Mouse (Mus musculus) intestine, embryonic 15.5 days (tissue): ENCODE results near the gene Fat3. TPM values are rescaled to one million over a fixed set of nuclear protein-coding genes. Genes with fewer than 3 reads are reported as not detected.

Experiments used
- ATAC-seq: fragments of 200-750 bp; cut with Nextera tagmentation; 2 replicates; pipeline ENCODE4 v1.8.0; 2017; ENCODE audit warnings: moderate TSS enrichment, moderate library complexity
- H3K27ac ChIP-seq: fragments of 300-500 bp; sonication (generic); 2 replicates; pipeline ENCODE4 v1.5.1; 2015; ENCODE audit warnings: mild to moderate bottlenecking, inconsistent platforms
- H3K27me3 ChIP-seq: fragments of 300-500 bp; sonication (generic); replicated peaks from 2 replicates; pipeline ENCODE4 v1.6.1; 2015; ENCODE audit warnings: inconsistent platforms
- H3K36me3 ChIP-seq: fragments of 300-500 bp; sonication (generic); 2 replicates; pipeline ENCODE4 v1.6.1; 2015; ENCODE audit warnings: inconsistent platforms
- H3K4me1 ChIP-seq: fragments of 300-500 bp; sonication (generic); replicated peaks from 2 replicates; pipeline ENCODE4 v1.6.1; 2015; ENCODE audit warnings: inconsistent platforms
- H3K4me2 ChIP-seq: fragments of 300-500 bp; sonication (generic); replicated peaks from 2 replicates; pipeline ENCODE4 v1.6.1; 2015; ENCODE audit warnings: mild to moderate bottlenecking, inconsistent platforms
- H3K4me3 ChIP-seq: fragments of 300-500 bp; sonication (generic); replicated peaks from 2 replicates; pipeline ENCODE4 v1.5.1; 2015; ENCODE audit warnings: inconsistent platforms
- H3K9ac ChIP-seq: fragments of 300-500 bp; sonication (generic); 2 replicates; pipeline ENCODE4 v1.6.1; 2015; ENCODE audit warnings: inconsistent platforms
- H3K9me3 ChIP-seq: fragments of 300-500 bp; sonication (generic); 2 replicates; pipeline ENCODE4 v1.6.1; 2016; ENCODE audit warnings: inconsistent platforms
- WGBS: fragments of 180-500 bp; shearing (Covaris S2); methylation state at CpG from one replicate; pipeline ENCODE4 v1.1.7; 2015; 5-methylcytosine and 5-hydroxymethylcytosine counted together
- polyA plus RNA-seq: library from polyadenylated mRNA; unstranded; fragments of >200 nt; fragmentation: Nextera tagmentation; extraction: Ambion mirVana; gene quantifications from 2 replicates; pipeline ENCODE4 v1.2.1, GENCODE M21; 2015

The Fat3 gene
- polyA plus RNA-seq, 1 experiment from 2014 or later = 0.46 TPM

DNA sequence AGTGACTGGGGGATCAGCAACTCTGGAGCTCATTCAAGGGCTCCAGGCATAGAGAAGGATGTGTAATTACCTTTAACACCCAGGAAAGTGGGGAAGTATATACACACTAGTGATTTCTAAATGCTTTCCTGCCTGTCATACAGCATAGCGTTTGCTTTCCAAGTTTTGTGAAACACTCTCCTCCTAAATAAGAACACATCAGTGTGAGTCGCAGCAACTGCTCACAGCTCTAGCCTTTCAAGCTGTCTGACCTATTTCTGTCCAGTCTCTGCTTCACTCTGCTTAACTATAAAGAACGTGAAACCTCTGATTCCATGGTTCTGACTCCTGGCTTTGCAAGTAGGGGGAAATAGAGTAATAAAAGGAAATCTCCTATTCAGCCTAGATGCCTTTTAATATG, 98.3 kb downstream of the Fat3 start:
- no peak overlapping the region for H3K9ac ChIP-seq
- WGBS = 83% methylated on average over 3 of the region's 3 CpGs

DNA sequence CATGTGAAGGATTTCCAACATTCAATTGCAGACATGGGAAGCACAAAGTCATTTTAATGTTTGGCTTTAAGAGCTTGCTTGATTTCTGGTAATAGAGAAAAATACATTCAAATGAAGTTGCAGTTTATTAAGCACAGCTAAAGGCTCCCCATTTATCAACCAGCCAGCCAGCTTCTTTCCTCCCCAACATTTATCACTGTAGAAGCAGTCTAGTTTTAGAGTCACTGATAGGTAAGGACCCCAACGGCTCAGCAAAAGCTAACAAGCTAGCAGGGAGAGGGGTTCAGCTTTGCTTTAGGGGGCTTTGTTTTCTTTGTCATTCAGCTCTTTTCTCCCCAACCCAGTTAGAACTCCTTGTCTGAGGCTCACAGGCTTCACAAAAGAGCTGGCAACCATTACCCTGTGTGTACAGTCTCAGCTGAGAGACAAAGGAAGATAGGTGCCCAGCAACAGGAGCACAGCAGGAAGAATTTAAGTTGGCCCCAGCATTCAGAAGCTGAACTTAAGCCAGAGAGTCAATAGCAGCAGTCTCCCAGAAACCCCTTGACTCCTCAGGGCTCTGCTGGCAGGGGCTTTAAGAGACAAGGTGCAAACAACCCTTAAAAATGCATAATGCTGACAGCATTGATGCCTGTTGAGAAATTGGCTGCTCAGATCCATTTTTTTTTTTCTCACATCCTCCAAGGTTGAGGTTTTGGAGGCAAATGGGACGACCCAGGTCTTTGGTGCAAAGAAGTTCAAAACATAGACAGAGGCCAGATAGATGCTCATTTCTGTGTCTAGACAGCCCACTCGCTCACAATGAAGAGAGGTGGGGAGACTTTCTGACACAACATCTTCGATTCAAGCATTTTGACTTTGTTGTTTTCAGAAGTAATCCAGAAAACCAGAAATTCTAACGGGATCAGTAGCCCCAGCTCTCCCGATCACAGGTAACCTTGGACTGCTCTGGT, 102.1 kb downstream of the Fat3 start:
- no peak overlapping the region for H3K4me2 ChIP-seq
- H3K27ac ChIP-seq = no peak overlapping the region
- H3K9me3 ChIP-seq = no peaks in the 10 kb centered on the region
- H3K4me3 ChIP-seq = no peak overlapping the region
- no peak overlapping the region for H3K9ac ChIP-seq
- H3K4me1 ChIP-seq = no peaks in the 10 kb centered on the region
- 58% methylated on average over 6 of the region's 6 CpGs for WGBS
- ATAC-seq = no peak
- no peaks in the 10 kb centered on the region for H3K36me3 ChIP-seq
- no peaks in the 10 kb centered on the region for H3K27me3 ChIP-seq

More for the DNA sequence above, 98.3 kb downstream of the Fat3 start:
- no peak overlapping the region for H3K27ac ChIP-seq
- no peaks in the 10 kb centered on the region for H3K4me1 ChIP-seq
- no peaks in the 10 kb centered on the region for H3K9me3 ChIP-seq
- no peaks in the 10 kb centered on the region for H3K36me3 ChIP-seq
- no peak overlapping the region for H3K4me3 ChIP-seq
- ATAC-seq = no peak
- H3K4me2 ChIP-seq = no peak overlapping the region
- no peaks in the 10 kb centered on the region for H3K27me3 ChIP-seq

DNA sequence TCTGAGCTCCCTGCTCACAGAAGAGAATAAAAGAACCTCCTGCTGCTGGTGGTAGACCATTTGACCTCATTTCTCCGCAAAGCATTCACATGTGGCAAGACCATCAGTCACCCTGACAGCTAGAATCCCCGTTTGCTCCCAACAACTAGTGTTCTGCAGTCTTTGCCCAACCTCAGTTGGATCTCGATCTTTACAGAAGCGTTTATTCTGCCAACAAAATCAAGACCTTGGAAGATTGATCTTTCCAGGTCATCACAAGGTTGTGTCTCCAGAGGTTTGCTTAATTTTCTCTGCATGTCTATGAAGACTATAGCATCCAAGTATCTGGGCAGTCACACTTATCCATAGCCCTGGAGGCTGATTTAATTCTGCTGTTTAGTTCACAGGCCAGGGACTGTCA, 111.9 kb downstream of the Fat3 start:
- no peaks in the 10 kb centered on the region for H3K27me3 ChIP-seq
- no peak overlapping the region for H3K4me3 ChIP-seq
- no peak overlapping the region for H3K9ac ChIP-seq
- no peaks in the 10 kb centered on the region for H3K36me3 ChIP-seq
- no peak for ATAC-seq
- no peaks in the 10 kb centered on the region for H3K9me3 ChIP-seq
- H3K27ac ChIP-seq = no peak overlapping the region
- WGBS = 29% methylated on average over 4 of the region's 4 CpGs
- H3K4me1 ChIP-seq = no peaks in the 10 kb centered on the region
- H3K4me2 ChIP-seq = no peak overlapping the region

DNA sequence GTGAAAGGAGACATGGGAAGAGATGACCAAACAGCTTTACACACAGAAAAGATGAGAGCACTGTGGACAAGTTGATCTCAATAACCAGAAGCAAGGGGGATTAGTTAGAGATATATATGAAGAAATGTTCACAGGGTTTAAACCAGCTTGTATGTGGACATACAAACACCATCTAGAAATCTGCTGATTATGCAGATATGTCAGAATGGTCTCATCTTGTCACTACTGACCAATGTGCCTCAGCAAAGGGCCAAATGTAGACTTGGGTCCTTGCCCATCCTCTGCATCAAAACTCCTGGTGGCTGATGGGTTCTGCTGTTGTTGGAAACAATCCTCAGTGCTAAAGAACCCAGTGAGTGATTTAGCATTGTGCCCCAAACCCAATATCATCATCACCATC, 113.6 kb downstream of the Fat3 start:
- Histone ChIP-seq H3K9ac (no peak overlapping the region), H3K4me2 (no peak overlapping the region), H3K27ac (no peak overlapping the region), H3K4me1 (no peaks in the 10 kb centered on the region), H3K9me3 (no peaks in the 10 kb centered on the region), H3K4me3 (no peak overlapping the region), H3K27me3 (no peaks in the 10 kb centered on the region), H3K36me3 (no peaks in the 10 kb centered on the region)
- ATAC-seq = no peak

DNA sequence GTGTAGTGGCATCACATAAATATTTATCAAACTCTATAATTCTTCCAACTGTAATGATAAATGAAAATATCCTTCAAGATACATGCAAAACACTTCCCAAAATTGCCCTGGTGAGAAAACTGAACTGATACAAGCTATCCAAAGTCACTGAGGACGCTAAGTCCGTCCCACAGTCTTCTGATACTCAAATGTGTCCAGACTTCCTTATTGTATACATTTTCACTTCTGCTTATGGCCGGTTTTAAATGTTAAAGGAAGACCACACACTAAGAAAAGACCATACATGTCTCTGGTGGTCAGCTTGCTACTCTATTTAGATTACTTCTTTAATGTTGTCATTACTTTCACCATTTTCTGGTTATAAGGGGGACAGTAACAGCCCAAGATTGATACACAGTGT, 137.4 kb downstream of the Fat3 start:
- no peak for ATAC-seq
- Histone ChIP-seq H3K27ac (no peak overlapping the region), H3K4me1 (no peaks in the 10 kb centered on the region), H3K36me3 (no peaks in the 10 kb centered on the region), H3K4me2 (no peak overlapping the region), H3K9ac (no peak overlapping the region), H3K4me3 (no peak overlapping the region), H3K27me3 (no peaks in the 10 kb centered on the region), H3K9me3 (no peaks in the 10 kb centered on the region)
- 46% methylated on average over 3 of the region's 3 CpGs for WGBS

DNA sequence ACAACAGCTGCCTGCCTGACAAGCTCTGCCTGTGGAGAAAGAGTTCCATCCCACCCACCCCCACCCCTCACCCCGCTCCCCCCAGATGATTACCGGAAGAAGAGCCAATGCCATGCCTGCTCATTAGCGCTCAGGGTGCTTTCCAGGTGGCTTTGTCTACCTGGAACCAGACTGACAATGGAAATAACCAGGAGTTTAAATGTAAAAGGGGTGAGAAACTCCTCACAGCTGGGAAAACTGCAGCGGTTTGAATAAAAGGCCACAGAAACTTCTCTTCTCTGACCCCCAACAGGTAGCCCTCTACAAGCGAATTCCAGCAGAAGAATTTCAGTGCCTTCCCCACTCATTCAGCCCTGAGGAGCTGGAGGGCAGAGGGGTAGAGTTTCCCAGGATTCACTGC, 139.3 kb downstream of the Fat3 start:
- 31% methylated on average over 5 of the region's 5 CpGs for WGBS
- Histone ChIP-seq H3K4me3 (no peak overlapping the region), H3K9me3 (no peaks in the 10 kb centered on the region)

DNA sequence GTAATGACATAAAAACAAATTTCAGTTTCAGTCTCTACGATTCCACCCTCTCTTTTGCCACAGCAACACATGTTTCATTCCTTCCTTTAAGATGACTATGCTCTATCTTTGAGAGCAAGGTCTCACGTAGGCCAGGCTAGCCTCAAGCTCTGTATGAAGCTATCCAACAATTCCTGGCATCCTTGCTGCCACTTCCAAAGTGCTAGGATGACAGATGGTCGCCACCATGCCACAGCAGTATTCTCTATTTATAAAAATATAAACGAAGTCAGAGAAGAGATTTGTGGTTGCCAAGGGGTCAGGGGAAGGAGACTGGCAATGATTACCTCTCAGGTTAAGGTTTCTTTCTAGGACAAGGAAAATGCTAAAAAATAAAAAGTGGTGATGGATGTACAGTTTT, 144.4 kb downstream of the Fat3 start:
- no peaks in the 10 kb centered on the region for H3K27me3 ChIP-seq
- H3K36me3 ChIP-seq = no peaks in the 10 kb centered on the region
- no peak overlapping the region for H3K4me3 ChIP-seq
- H3K9me3 ChIP-seq = no peaks in the 10 kb centered on the region
- H3K9ac ChIP-seq = no peak overlapping the region
- no peaks in the 10 kb centered on the region for H3K4me1 ChIP-seq
- 62% methylated on average over 4 of the region's 4 CpGs for WGBS
- H3K27ac ChIP-seq = no peak overlapping the region
- H3K4me2 ChIP-seq = no peak overlapping the region
- ATAC-seq = no peak

More for the DNA sequence above, 139.3 kb downstream of the Fat3 start:
- Histone ChIP-seq H3K4me2 (no peak overlapping the region), H3K27ac (no peak overlapping the region), H3K36me3 (no peaks in the 10 kb centered on the region), H3K27me3 (no peaks in the 10 kb centered on the region), H3K4me1 (no peaks in the 10 kb centered on the region), H3K9ac (no peak overlapping the region)
- no peak for ATAC-seq

DNA sequence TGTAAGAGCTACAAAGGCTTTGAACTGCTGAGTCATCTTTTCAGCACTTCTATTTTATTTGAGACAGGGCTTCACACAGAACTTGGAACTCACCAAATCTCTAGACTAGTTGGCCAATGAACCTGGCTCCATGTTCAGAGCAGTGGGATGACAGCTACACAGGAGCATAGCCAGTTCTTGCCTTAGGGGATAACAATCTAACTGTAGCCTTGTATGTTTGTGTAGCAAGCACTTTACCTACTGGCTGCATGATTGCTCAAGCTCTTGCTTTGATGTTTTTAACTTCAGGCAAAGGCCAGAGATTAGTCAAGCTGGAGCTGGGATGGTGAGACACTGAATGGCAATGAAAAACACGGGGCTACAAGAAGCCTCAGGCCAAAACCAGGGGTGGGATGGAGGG, 146.2 kb downstream of the Fat3 start:
- ATAC-seq = no peak
- Histone ChIP-seq H3K4me1 (no peaks in the 10 kb centered on the region), H3K27ac (no peak overlapping the region), H3K4me2 (no peak overlapping the region), H3K9me3 (no peaks in the 10 kb centered on the region), H3K4me3 (no peak overlapping the region), H3K27me3 (no peaks in the 10 kb centered on the region), H3K9ac (no peak overlapping the region), H3K36me3 (no peaks in the 10 kb centered on the region)
- 27% methylated on average over 1 of the region's 1 CpGs for WGBS

DNA sequence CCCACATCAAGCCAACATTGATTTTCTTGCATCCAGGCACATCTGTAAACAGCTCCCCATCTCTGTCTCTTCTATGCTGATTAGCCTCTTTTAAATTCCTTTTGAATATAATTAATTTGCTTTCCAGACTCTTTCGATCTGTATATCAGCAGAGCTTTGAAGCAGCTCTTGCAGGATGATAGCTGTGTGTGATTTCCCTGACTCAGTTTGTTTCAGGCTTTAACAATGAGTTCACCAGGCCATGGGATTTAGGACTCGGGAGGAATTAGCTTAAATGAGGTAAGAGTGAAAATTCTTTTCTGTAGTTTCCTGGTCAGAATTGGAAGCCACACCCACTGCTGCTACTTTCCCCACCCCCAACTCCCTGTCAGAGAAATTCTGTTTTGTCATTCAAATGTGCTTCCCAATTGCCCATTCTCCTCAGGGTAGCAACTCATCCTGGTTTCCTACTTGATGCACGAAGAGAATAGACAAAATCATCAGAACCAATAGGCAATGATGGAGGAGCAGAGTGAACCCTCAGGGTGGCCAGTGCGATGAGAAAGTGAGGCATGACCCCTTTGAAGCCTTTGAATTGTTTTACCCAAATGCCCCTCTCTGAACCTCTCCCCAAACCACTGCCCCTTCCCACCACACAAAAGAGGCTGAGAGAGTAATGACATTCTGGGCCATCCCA, 147.9 kb downstream of the Fat3 start:
- Histone ChIP-seq H3K4me2 (no peak overlapping the region), H3K4me3 (no peak overlapping the region), H3K9me3 (no peaks in the 10 kb centered on the region), H3K27ac (no peak overlapping the region), H3K9ac (no peak overlapping the region), H3K36me3 (no peaks in the 10 kb centered on the region), H3K4me1 (no peaks in the 10 kb centered on the region), H3K27me3 (no peaks in the 10 kb centered on the region)
- WGBS = 41% methylated on average over 4 of the region's 4 CpGs
- no peak for ATAC-seq

DNA sequence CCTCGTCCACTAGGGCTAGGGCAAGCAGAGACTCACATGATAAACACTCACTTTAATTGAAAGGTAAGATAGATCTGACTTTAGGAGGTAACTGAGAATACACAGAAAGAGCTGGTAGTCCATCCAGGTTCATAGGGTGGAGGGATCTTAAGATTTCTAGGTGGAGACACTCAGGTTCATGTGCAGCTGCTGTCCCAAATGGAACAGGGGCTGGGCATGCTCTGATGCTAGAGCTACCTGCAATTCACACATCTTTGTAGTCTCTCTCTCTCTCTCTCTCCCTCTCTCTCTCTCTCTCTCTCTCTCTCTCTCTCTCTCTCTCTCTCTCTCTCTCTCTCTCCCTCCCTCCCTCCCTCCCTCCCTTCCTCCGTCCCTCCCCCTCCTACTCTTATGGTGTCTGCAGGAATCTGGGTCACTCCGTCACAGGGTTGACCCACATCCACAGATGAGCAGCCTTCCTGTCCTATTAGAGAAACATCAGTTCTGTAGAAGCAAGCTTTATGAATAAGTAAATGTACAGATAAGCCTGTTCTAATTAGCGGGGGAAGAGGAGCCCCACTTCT, 148.5 kb downstream of the Fat3 start:
- Histone ChIP-seq H3K4me3 (no peak overlapping the region), H3K27me3 (no peaks in the 10 kb centered on the region), H3K9ac (no peak overlapping the region), H3K36me3 (no peaks in the 10 kb centered on the region), H3K4me1 (no peaks in the 10 kb centered on the region), H3K9me3 (no peaks in the 10 kb centered on the region), H3K4me2 (no peak overlapping the region), H3K27ac (no peak overlapping the region)
- no peak for ATAC-seq
- WGBS = 52% methylated on average over 4 of the region's 4 CpGs

DNA sequence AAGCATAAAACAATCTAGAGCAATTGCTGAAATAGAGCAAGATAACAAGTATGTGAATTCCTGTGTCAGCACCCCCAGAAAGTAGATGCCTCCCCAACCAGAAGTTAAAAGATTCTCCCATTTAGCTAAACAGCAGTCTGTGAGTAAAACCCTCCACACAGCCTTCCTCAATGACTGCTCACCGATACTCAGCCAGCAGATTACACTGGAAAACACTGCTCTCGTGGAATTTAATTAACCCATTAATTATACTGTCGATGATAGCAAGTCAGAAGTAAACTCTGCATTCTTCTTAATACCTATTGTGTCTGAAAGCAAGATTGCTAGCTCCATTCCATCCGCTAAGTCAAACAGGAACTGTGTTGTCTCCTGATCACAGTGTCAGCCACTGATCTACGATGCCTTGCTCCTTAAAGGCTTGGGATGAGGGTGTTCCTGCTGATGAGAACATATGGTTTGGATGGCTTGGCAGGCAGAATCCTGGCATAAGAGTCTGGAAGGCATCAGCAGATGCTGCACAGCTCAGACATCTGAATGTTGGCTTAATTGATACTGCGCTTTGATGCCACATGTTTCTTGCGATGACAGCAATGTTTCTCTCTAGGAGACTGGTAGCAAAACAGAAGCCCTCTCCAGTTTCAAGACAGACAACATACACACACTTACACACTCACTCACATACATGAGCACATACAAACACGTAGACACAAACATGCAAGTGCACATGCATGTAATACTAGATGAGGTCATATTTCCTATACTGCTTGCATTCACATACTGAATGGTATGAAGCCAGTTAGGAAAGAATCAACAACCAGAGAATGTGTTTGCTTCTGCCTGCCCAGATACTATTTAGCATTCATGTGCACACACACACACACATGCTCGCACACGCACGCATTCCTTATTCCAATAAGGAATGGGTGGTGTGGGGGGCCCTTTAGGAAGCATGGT, 155.9 kb downstream of the Fat3 start:
- no peak for ATAC-seq
- 68% methylated on average over 11 of the region's 11 CpGs for WGBS
- Histone ChIP-seq H3K9me3 (no peaks in the 10 kb centered on the region), H3K4me1 (no peaks in the 10 kb centered on the region), H3K27ac (no peak overlapping the region), H3K36me3 (no peaks in the 10 kb centered on the region), H3K27me3 (no peaks in the 10 kb centered on the region), H3K9ac (no peak overlapping the region), H3K4me2 (no peak overlapping the region), H3K4me3 (no peak overlapping the region)

DNA sequence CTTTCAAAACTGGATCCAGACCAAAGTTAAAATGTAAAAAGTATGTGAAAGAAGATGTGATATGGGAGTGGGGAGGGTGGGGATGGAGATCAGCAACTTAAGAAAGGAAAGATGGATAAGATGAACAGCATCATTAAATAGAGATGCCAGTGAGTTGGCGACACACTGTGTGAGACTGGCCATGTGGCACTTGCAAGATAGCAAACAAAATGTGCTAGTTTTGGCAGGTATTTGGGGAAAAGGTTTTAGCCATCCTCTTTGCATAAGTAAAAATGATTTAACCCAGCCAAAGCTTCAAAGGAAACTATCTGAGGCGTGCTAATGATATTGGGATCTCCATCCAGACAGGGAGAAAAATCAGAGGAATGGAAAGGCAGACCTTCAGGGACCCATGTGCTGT, 157.9 kb downstream of the Fat3 start:
- WGBS = 73% methylated on average over 2 of the region's 2 CpGs
- ATAC-seq = no peak
- Histone ChIP-seq H3K4me3 (no peak overlapping the region), H3K4me1 (no peaks in the 10 kb centered on the region), H3K27me3 (no peaks in the 10 kb centered on the region), H3K27ac (no peak overlapping the region), H3K36me3 (no peaks in the 10 kb centered on the region), H3K9ac (no peak overlapping the region), H3K9me3 (no peaks in the 10 kb centered on the region), H3K4me2 (no peak overlapping the region)
